Mouse (Mus musculus) kidney, embryonic 16.5 days (tissue): ENCODE results near the gene Recql5. TPM values are rescaled to one million over a fixed set of nuclear protein-coding genes. Genes with fewer than 3 reads are reported as not detected.

Source experiments
- ATAC-seq: fragments of 200-750 bp; cut with Nextera tagmentation; 2 replicates; pipeline ENCODE4 v1.8.0; 2017; ENCODE audit warnings: moderate TSS enrichment; ENCODE audit not compliant: low FRiP score, low TSS enrichment
- H3K27ac ChIP-seq: fragments of 300-500 bp; sonication (generic); 2 replicates; pipeline ENCODE4 v1.5.1; 2014; ENCODE audit warnings: low read length
- H3K27me3 ChIP-seq: fragments of 300-500 bp; sonication (generic); 2 replicates; pipeline ENCODE4 v1.6.1; 2014; ENCODE audit warnings: low read length, control low read depth, mixed read lengths; ENCODE audit not compliant: insufficient read depth
- H3K36me3 ChIP-seq: fragments of 300-500 bp; sonication (generic); 2 replicates; pipeline ENCODE4 v1.6.1; 2014; ENCODE audit warnings: low read length, control low read depth, mixed read lengths; ENCODE audit not compliant: insufficient read depth
- H3K4me1 ChIP-seq: fragments of 300-500 bp; sonication (generic); 2 replicates; pipeline ENCODE4 v1.6.1; 2014; ENCODE audit warnings: low read length, control low read depth, mixed read lengths; ENCODE audit not compliant: insufficient read depth
- H3K4me2 ChIP-seq: fragments of 300-500 bp; sonication (generic); replicated peaks from 2 replicates; pipeline ENCODE4 v1.6.1; 2014; ENCODE audit warnings: low read depth, low read length
- H3K4me3 ChIP-seq: fragments of 300-500 bp; sonication (generic); 2 replicates; pipeline ENCODE4 v1.5.1; 2014; ENCODE audit warnings: mild to moderate bottlenecking, low read length
- H3K9ac ChIP-seq: fragments of 300-500 bp; sonication (generic); replicated peaks from 2 replicates; pipeline ENCODE4 v1.6.1; 2014; ENCODE audit warnings: low read length
- H3K9me3 ChIP-seq: fragments of 300-500 bp; sonication (generic); 2 replicates; pipeline ENCODE4 v1.6.1; 2016; ENCODE audit warnings: low read length, control low read depth
- WGBS: fragments of 180-500 bp; shearing (Covaris S2); extraction: QIAGEN DNeasy Blood & Tissue Kit; methylation state at CpG from one replicate; pipeline ENCODE4 v1.1.7; 2014; 5-methylcytosine and 5-hydroxymethylcytosine counted together
- polyA plus RNA-seq: library from polyadenylated mRNA; unstranded; fragments of >200 nt; fragmentation: Nextera tagmentation; extraction: Ambion mirVana; gene quantifications from 2 replicates; pipeline ENCODE4 v1.2.1, GENCODE M21; 2015

Gene Recql5
- 25.3 and 26.9 TPM in 2 replicates for polyA plus RNA-seq

DNA sequence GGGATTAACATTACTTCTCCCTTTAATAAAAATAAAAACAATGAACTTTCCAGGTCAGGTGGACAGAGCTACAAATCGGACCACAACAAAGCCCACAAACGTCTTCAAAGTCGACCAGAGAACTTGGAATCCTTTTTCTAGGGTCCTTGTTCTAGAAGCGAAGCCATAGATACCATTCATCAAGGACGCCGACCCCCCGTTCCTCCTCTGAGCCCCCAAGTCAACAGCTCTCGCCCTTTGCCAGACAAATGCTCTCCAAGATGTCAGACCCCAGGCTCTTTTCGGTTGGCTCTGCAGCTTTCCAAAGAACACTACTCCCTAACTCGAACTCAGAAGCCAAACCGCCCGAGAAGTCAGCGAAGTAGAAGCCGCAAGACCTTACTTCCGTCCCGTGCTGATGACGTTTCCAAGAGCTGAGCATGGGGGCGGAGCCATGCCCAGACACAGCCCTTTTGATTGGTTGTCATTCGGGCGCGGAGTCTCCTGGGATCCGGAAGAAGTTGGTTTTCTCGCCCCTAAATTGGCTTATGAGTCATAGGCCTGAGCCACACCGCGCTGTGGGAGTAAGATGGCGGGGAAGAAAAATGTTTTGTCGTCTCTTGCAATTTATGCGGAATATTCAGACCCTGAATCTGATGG is at the start of gene Recql5, which contains the start of gene Sap30bp:
Gene Recql5, minus strand, starts transcription at position 370 of the 639 bp plus-strand sequence.
Gene Sap30bp, plus strand, starts transcription at position 175 of the 639 bp plus-strand sequence.
- Histone ChIP-seq H3K27ac (no peak within 1 kb of the TSS), H3K9ac (peak within 1 kb of the TSS; percentile 73), H3K9me3 (no peaks in the 10 kb centered on the region), H3K27me3 (no peaks in the 10 kb centered on the region), H3K4me2 (peak within 1 kb of the TSS; percentile 81), H3K4me3 (peak within 1 kb of the TSS; percentile 79), H3K4me1 (peaks cover 14% of the 10 kb centered on the region), H3K36me3 (peaks cover 9% of the 10 kb centered on the region)
- ATAC-seq, result peak; percentile 99
- under 1% methylated on average over 28 of the region's 28 CpGs for WGBS

DNA sequence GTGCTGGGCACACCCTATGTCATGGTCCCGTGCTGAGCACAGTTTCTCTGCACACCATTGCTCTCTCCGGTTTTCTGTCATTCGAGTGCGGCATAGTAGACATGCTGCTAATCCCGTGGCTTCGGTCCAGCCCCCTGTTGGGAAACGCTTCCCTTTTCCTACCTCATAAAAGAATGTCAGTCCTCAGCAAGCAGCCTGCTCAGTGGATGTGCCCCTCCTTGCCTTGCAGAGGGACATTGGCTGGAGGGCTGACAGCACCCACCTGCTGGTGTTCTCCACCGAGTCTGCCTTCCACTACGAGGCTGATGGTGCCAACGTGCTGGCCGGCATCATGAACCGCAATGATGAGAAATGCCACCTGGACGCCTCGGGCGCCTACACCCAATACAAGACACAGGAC is 49.2 kb upstream of the Recql5 start:
- H3K9ac ChIP-seq, result no peak overlapping the region
- H3K4me1 ChIP-seq, result no peaks in the 10 kb centered on the region
- H3K4me3 ChIP-seq, result no peak overlapping the region
- H3K4me2 ChIP-seq, result no peak overlapping the region
- 88% methylated on average over 15 of the region's 15 CpGs for WGBS
- H3K27me3 ChIP-seq, result no peaks in the 10 kb centered on the region
- no peak overlapping the region for H3K27ac ChIP-seq
- H3K36me3 ChIP-seq, result no peaks in the 10 kb centered on the region
- no peak for ATAC-seq
- H3K9me3 ChIP-seq, result no peaks in the 10 kb centered on the region

DNA sequence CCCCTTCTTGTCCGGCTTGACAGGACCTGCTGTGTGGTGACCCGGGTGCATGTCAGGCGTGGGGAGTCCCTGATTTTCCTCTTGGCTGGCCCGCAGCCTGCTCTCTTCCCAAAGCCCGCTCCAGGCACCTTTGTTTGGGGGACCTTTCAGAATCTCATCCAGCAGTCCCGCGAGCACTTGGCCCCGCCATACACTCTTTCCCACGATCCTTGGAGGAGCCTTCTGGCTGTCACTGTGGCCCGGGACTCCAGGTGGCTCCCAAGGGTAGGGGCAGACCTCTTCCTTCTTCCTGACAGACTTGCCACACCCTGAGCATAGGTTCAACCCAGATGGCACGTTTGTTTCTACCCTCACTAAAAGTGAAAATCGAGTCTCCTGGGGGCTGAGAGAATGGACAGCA is 42.3 kb upstream of the Recql5 start:
- H3K9me3 ChIP-seq, result no peaks in the 10 kb centered on the region
- no peak overlapping the region for H3K27ac ChIP-seq
- H3K4me3 ChIP-seq, result peak overlapping the region; percentile 51
- H3K4me2 ChIP-seq, result peak overlapping the region; percentile 72
- ATAC-seq, result no peak
- 26% methylated on average over 12 of the region's 12 CpGs for WGBS
- no peaks in the 10 kb centered on the region for H3K36me3 ChIP-seq
- peaks cover 8% of the 10 kb centered on the region for H3K4me1 ChIP-seq
- peak overlapping the region; percentile 58; the same call in 1 of the 2 replicates for H3K9ac ChIP-seq
- peaks cover 22% of the 10 kb centered on the region for H3K27me3 ChIP-seq

DNA sequence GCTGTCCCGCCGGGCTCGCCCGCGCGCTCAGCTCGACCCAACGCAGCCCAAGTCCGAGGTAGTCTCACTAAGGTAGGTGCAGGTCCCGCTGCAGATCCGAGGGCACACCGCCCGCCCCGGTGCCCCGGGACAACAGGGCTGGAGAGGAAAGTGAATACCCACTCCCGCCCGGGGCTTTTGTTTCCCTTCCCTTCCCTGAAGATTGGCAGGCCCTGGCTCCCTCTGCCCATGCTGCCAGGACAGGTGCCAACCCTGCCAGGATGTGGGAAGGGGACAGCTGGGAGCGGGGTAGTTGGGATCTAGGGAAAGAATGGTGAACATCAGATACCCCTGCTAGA is 41.8 kb upstream of the Recql5 start:
- WGBS, result 1% methylated on average over 16 of the region's 18 CpGs
- H3K4me3 ChIP-seq, result peak overlapping the region; percentile 51
- H3K4me2 ChIP-seq, result peak overlapping the region; percentile 72
- peaks cover 13% of the 10 kb centered on the region for H3K4me1 ChIP-seq
- no peaks in the 10 kb centered on the region for H3K9me3 ChIP-seq
- H3K27ac ChIP-seq, result no peak overlapping the region
- peaks cover 22% of the 10 kb centered on the region for H3K27me3 ChIP-seq
- H3K36me3 ChIP-seq, result no peaks in the 10 kb centered on the region
- peak overlapping the region; percentile 58 for H3K9ac ChIP-seq
- 0 out of 2 replicates have a peak, but pooled peaks have one; percentile 16 for ATAC-seq

DNA sequence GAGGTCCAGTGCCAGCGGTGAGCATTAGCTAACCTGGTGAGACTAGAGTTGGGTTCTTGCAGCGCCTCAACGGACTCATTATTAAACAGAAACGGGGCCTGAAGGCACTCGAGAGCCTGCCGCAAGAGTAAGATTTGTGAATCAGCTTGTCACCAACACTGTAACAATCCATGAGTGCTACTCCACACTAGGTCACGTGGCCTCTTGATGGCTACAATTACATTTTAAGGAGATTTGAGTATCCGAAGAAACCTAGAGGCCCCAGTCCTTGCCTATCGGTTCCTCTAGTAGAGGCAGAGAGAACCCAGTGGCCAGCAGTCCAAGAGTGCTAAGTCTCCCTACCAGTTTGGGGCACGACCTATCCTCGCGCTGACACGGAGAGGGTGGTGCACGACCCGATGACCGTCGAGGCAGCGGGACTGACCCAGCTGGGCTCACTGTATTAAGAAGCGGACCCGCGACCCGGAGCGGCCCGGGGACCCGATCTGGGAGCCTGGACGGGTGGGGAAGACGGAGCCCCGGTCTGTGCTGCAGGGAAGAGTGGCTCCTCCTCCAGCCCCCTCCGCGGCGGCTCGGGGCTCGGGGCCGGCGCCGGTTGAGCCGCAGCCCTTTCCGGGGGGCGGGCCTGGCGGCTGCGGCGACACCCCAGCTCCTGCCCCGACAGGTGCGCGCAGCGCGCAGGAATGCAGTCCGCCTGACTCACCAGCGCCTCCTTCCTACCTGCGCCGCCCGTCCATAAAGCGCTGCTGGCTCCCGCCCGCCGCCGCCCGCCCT is 41.2 kb upstream of the Recql5 start, which contains the start of gene Itgb4:
Gene Itgb4, plus strand, starts transcription at position 401 of the 774 bp plus-strand sequence.
- Histone ChIP-seq H3K27ac (no peak within 1 kb of the TSS), H3K9me3 (no peaks in the 10 kb centered on the region), H3K9ac (peak within 1 kb of the TSS; percentile 58), H3K4me2 (peak within 1 kb of the TSS; percentile 72), H3K4me1 (peaks cover 17% of the 10 kb centered on the region), H3K27me3 (peaks cover 22% of the 10 kb centered on the region), H3K36me3 (no peaks in the 10 kb centered on the region), H3K4me3 (peak within 1 kb of the TSS; percentile 51)
- 9% methylated on average over 53 of the region's 58 CpGs for WGBS
- peak; percentile 50 for ATAC-seq

DNA sequence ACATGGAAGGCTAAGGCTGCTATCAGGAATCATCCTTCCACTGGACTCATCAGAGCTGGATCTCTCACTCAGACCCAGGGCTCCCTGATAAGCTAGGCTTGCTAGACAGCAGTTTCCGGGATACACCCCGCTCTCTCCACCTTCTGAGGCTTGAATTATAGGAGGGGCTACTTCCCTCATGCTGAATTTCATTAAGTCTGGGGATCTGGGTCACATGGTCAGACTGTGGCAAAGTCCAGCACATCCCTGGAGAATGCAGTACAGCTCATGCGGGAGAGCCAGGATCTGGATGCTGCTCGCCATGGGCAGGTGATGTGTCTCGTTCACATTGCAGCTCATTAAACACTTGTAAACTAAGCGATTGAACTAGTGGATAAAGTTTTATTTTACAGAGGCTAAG is 37.7 kb upstream of the Recql5 start:
- H3K27ac ChIP-seq, result peak overlapping the region; percentile 87; the same call in 1 of the 2 replicates
- peaks cover 19% of the 10 kb centered on the region for H3K27me3 ChIP-seq
- no peak overlapping the region for H3K4me3 ChIP-seq
- no peak overlapping the region for H3K9ac ChIP-seq
- H3K36me3 ChIP-seq, result peaks cover 11% of the 10 kb centered on the region
- no peak overlapping the region for H3K4me2 ChIP-seq
- peak; percentile 50 for ATAC-seq
- H3K9me3 ChIP-seq, result no peaks in the 10 kb centered on the region
- 60% methylated on average over 6 of the region's 6 CpGs for WGBS
- H3K4me1 ChIP-seq, result peaks cover 26% of the 10 kb centered on the region

DNA sequence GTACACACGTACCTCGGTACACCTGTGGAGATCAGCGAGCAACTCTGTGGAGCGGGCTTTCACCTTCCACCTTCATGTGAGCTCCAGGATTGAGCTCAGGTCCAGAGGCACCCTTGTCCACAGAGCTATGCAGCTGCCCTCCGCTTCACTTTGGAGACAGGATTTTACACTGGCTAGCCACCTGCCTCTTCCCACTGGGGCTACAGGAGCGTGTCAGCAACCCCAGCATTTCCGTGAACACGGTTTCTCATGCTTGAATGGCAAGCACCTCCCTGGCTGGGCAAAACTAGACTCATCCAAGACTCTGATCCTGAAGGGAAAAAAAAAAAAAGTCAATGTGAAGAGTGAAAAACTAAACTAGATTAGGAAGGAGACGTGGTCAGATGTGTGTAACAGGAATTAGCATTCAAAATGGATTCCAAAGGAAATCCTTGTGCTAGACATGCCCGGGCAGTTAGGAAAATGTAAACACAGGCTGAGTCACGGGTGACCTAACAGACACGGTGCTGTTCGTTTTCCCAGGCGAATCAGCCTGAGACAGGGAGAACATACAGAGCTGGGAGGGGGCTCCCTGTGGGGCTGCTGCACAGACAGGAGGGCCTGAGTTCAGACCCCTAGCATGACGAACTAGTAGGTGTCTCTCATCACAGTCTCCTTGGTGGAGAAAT is 36.9 kb upstream of the Recql5 start:
- ATAC-seq, result peak; percentile 33
- Histone ChIP-seq H3K36me3 (peaks cover 18% of the 10 kb centered on the region), H3K4me1 (peaks cover 26% of the 10 kb centered on the region), H3K27ac (peak overlapping the region; percentile 87), H3K27me3 (peaks cover 13% of the 10 kb centered on the region), H3K9ac (no peak overlapping the region; the same call in 1 of the 2 replicates), H3K9me3 (no peaks in the 10 kb centered on the region), H3K4me2 (peak overlapping the region; percentile 0; the same call in 1 of the 2 replicates), H3K4me3 (no peak overlapping the region)
- 35% methylated on average over 15 of the region's 15 CpGs for WGBS

DNA sequence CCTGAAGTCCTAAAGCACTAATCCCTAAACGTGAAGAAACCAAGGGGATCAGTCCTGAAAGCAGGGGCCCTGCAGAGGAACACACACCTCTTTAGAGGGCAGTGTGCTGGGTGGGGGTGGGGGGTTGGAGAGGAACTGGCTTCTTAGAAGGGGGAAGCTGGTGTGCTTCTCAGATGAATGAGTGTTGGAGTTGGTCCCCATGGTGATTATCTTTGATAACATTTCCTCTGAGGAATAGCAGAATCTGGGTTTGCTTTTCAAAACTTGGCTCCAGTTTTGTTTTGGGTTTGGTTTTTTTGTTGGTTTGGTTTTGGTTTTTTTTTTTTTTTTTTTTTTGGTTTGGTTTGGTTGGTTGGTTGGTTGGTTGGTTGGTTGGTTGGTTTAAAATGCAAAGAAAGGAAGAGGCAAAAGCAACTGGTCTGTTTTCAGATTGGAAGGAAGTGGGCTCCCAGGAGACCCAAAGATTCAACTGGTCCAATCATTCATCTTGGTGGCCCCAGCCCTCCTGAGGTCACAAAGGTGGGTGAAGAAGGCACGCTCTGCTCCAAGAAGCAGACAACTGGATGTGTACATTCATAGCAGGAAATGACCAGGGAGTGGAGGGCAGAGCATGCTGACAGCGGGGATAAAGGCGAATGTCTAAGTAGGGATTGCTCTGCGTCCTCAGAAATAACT is 35.6 kb upstream of the Recql5 start:
- Histone ChIP-seq H3K9me3 (no peaks in the 10 kb centered on the region), H3K4me2 (no peak overlapping the region), H3K27me3 (0 out of 2 replicates have a peak, but pooled peaks cover 3% of the 10 kb centered on the region), H3K4me1 (peaks cover 22% of the 10 kb centered on the region), H3K27ac (0 out of 2 replicates have a peak overlapping the region, but pooled peaks have one; percentile 10), H3K4me3 (no peak overlapping the region), H3K36me3 (peaks cover 30% of the 10 kb centered on the region), H3K9ac (no peak overlapping the region)
- WGBS, result 60% methylated on average over 5 of the region's 5 CpGs
- ATAC-seq, result no peak

DNA sequence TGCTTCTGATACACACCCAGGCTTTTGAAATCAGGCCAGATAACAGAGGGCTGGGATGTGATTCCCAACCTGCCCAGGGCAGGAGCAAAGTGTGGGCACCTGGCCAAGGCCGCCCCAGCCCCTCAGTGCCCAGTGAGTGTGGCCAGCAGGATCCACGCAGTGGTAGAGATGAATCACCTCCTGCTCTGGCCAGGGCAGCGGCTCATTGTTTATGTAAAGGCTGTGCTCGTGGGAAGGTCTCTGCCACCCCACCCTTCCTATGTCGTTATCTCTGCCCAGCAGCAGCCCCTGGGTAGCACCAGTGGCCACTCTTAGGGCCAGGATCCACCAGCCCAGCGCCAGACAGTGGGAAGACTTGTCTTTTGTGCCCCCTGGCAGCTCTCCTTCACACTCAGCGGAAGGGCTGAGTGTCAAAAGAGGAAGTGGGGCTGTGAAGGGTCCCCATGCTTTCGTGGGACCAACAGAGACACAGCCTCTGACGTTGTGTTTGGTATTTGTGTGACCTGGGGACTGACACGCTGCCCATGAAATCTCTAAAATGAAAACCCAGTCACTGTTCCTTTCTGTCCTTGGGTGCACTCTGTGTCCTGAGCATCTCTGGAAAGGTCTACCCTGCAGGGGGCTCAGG is 31.8 kb upstream of the Recql5 start:
- ATAC-seq, result no peak
- WGBS, result 83% methylated on average over 10 of the region's 10 CpGs

More for the DNA sequence above, 31.8 kb upstream of the Recql5 start:
- Histone ChIP-seq H3K9ac (no peak overlapping the region), H3K27me3 (no peaks in the 10 kb centered on the region), H3K4me2 (no peak overlapping the region), H3K4me3 (no peak overlapping the region), H3K36me3 (peaks cover 65% of the 10 kb centered on the region), H3K4me1 (peaks cover 14% of the 10 kb centered on the region), H3K27ac (no peak overlapping the region), H3K9me3 (no peaks in the 10 kb centered on the region)
